Mouse (Mus musculus): ENCODE results near the gene Tex264. TPM values are rescaled to one million over a fixed set of nuclear protein-coding genes. Genes with fewer than 3 reads are reported as not detected.
"Not testable (repeated sequence)": the region's sequence is repeated elsewhere in the genome, so short reads cannot be mapped to it uniquely, and the experiment has no call there.

Gene Tex264
- polyA plus RNA-seq, 1 experiment from 2014 or later: 79.7 TPM

GRCm38 (mm10) chr9:106632185-106632584, 53.5 kb downstream of the Tex264 start:
- H3K27ac ChIP-seq (replicated peaks): no peak overlapping the region
- H3K4me2 ChIP-seq (replicated peaks; ENCODE audit: low read depth): no peak overlapping the region
- no peaks in the 10 kb centered on the region for H3K4me1 ChIP-seq (replicated peaks; ENCODE audit: control insufficient read depth, insufficient read depth)
- H3K9me3 ChIP-seq (ENCODE audit: control insufficient read depth, low read length): no peaks in the 10 kb centered on the region
- DNase-seq (ENCODE audit: low spot score) (no peak), ATAC-seq (ENCODE audit: low FRiP score, low TSS enrichment) (no peak)
- H3K36me3 ChIP-seq (ENCODE audit: control insufficient read depth, insufficient read depth, low read length): no peaks in the 10 kb centered on the region
- TF ChIP-seq EP300 (optimal IDR thresholded peaks at IDR 0.05) (no peak), CTCF (IDR thresholded peaks at IDR 0.05; ENCODE audit: low read depth) (no peak)
- no peak overlapping the region for H3K4me3 ChIP-seq (ENCODE audit: low read depth, low read length)
- no peaks in the 10 kb centered on the region for H3K27me3 ChIP-seq (ENCODE audit: control insufficient read depth, insufficient read depth, low read length)
- no peak overlapping the region for H3K9ac ChIP-seq (ENCODE audit: low read length)
- 49% methylated on average over 5 of the region's 5 CpGs for WGBS

GRCm38 (mm10) chr9:106627796-106628195, 57.9 kb downstream of the Tex264 start:
- H3K4me2 ChIP-seq (replicated peaks; ENCODE audit: low read depth); DNase-seq (ENCODE audit: low spot score); H3K9ac ChIP-seq (ENCODE audit: low read length); ATAC-seq (ENCODE audit: low FRiP score, low TSS enrichment); H3K27ac ChIP-seq (replicated peaks); H3K4me3 ChIP-seq (ENCODE audit: low read depth, low read length); H3K36me3 ChIP-seq (ENCODE audit: control insufficient read depth, insufficient read depth, low read length); H3K4me1 ChIP-seq (replicated peaks; ENCODE audit: control insufficient read depth, insufficient read depth); H3K27me3 ChIP-seq (ENCODE audit: control insufficient read depth, insufficient read depth, low read length); H3K9me3 ChIP-seq (ENCODE audit: control insufficient read depth, low read length): not testable (repeated sequence)
- 25% methylated on average over 7 of the region's 8 CpGs for WGBS

GRCm38 (mm10) chr9:106626282-106626681, 59.4 kb downstream of the Tex264 start, which contains the start of gene Iqcf6:
Iqcf6 (plus strand) TSS chr9:106626582.
- ATAC-seq (ENCODE audit: low FRiP score, low TSS enrichment) (no peak), DNase-seq (ENCODE audit: low spot score) (no peak)
- Histone ChIP-seq H3K27ac (replicated peaks) (no peak within 1 kb of the TSS), H3K36me3 (ENCODE audit: control insufficient read depth, insufficient read depth, low read length) (no peaks in the 10 kb centered on the region), H3K4me3 (ENCODE audit: low read depth, low read length) (no peak within 1 kb of the TSS), H3K4me1 (replicated peaks; ENCODE audit: control insufficient read depth, insufficient read depth) (no peaks in the 10 kb centered on the region), H3K4me2 (replicated peaks; ENCODE audit: low read depth) (no peak within 1 kb of the TSS), H3K9me3 (ENCODE audit: control insufficient read depth, low read length) (no peaks in the 10 kb centered on the region), H3K27me3 (ENCODE audit: control insufficient read depth, insufficient read depth, low read length) (no peaks in the 10 kb centered on the region), H3K9ac (ENCODE audit: low read length) (no peak within 1 kb of the TSS)
- no peak for TF ChIP-seq CTCF (IDR thresholded peaks at IDR 0.05; ENCODE audit: low read depth)
- no peak for TF ChIP-seq EP300 (optimal IDR thresholded peaks at IDR 0.05)
- WGBS: 70% methylated on average over 2 of the region's 2 CpGs

- H3K4me1 ChIP-seq (replicated peaks; ENCODE audit: control insufficient read depth, insufficient read depth): no peaks in the 10 kb centered on the region
- 76% methylated on average over 3 of the region's 3 CpGs for WGBS
- H3K4me2 ChIP-seq (replicated peaks; ENCODE audit: low read depth): no peak overlapping the region
- no peak overlapping the region for H3K27ac ChIP-seq (replicated peaks)
- no peak overlapping the region for H3K4me3 ChIP-seq (ENCODE audit: low read depth, low read length)
- no peaks in the 10 kb centered on the region for H3K27me3 ChIP-seq (ENCODE audit: control insufficient read depth, insufficient read depth, low read length)
- TF ChIP-seq EP300 (optimal IDR thresholded peaks at IDR 0.05) (no peak), CTCF (IDR thresholded peaks at IDR 0.05; ENCODE audit: low read depth) (no peak)
- H3K9me3 ChIP-seq (ENCODE audit: control insufficient read depth, low read length): no peaks in the 10 kb centered on the region
- no peak for ATAC-seq (ENCODE audit: low FRiP score, low TSS enrichment)
- no peak overlapping the region for H3K9ac ChIP-seq (ENCODE audit: low read length)
- H3K36me3 ChIP-seq (ENCODE audit: control insufficient read depth, insufficient read depth, low read length): no peaks in the 10 kb centered on the region
- DNase-seq (ENCODE audit: low spot score): no peak
Observed at GRCm38 (mm10) chr9:106617496-106617895, 68.2 kb downstream of the Tex264 start.

- ATAC-seq (ENCODE audit: low FRiP score, low TSS enrichment): no peak
- WGBS: 75% methylated on average over 9 of the region's 9 CpGs
- TF ChIP-seq CTCF (IDR thresholded peaks at IDR 0.05; ENCODE audit: low read depth) (no peak), EP300 (optimal IDR thresholded peaks at IDR 0.05) (no peak)
Observed at GRCm38 (mm10) chr9:106616306-106616705, 69.4 kb downstream of the Tex264 start.

GRCm38 (mm10) chr9:106614616-106615015, 71.1 kb downstream of the Tex264 start:
- no peaks in the 10 kb centered on the region for H3K4me1 ChIP-seq (replicated peaks; ENCODE audit: control insufficient read depth, insufficient read depth)
- no peaks in the 10 kb centered on the region for H3K36me3 ChIP-seq (ENCODE audit: control insufficient read depth, insufficient read depth, low read length)
- no peak overlapping the region for H3K27ac ChIP-seq (replicated peaks)
- no peak overlapping the region for H3K4me2 ChIP-seq (replicated peaks; ENCODE audit: low read depth)
- H3K9ac ChIP-seq (ENCODE audit: low read length): no peak overlapping the region
- no peaks in the 10 kb centered on the region for H3K27me3 ChIP-seq (ENCODE audit: control insufficient read depth, insufficient read depth, low read length)
- DNase-seq (ENCODE audit: low spot score): no peak
- H3K9me3 ChIP-seq (ENCODE audit: control insufficient read depth, low read length): no peaks in the 10 kb centered on the region
- TF ChIP-seq EP300 (optimal IDR thresholded peaks at IDR 0.05) (no peak), CTCF (IDR thresholded peaks at IDR 0.05; ENCODE audit: low read depth) (no peak)
- no peak overlapping the region for H3K4me3 ChIP-seq (ENCODE audit: low read depth, low read length)
- 16% methylated on average over 3 of the region's 3 CpGs for WGBS
- ATAC-seq (ENCODE audit: low FRiP score, low TSS enrichment): no peak

More at GRCm38 (mm10) chr9:106616306-106616705, 69.4 kb downstream of the Tex264 start:
- no peaks in the 10 kb centered on the region for H3K27me3 ChIP-seq (ENCODE audit: control insufficient read depth, insufficient read depth, low read length)
- no peak overlapping the region for H3K4me2 ChIP-seq (replicated peaks; ENCODE audit: low read depth)
- H3K27ac ChIP-seq (replicated peaks): no peak overlapping the region
- no peaks in the 10 kb centered on the region for H3K36me3 ChIP-seq (ENCODE audit: control insufficient read depth, insufficient read depth, low read length)
- H3K9ac ChIP-seq (ENCODE audit: low read length): no peak overlapping the region
- no peak for DNase-seq (ENCODE audit: low spot score)
- H3K9me3 ChIP-seq (ENCODE audit: control insufficient read depth, low read length): no peaks in the 10 kb centered on the region
- H3K4me3 ChIP-seq (ENCODE audit: low read depth, low read length): no peak overlapping the region
- no peaks in the 10 kb centered on the region for H3K4me1 ChIP-seq (replicated peaks; ENCODE audit: control insufficient read depth, insufficient read depth)
